Mouse (Mus musculus) MEL (cell line): ENCODE measurements at regions not wholly inside any gene's neighbourhood (a gene's known extent, or its start where the extent isn't known, plus 50 kb on each side); places are given as distances from the start of the nearest gene placed in this dataset.

ENCODE experiments used
- DNase-seq: peaks from one replicate; pipeline ENCODE4 v3.0.0; 2011; ENCODE audit warnings: low read depth, low spot score
- H3K27ac ChIP-seq: 2 replicates; pipeline ENCODE4 v1.5.1; 2012; ENCODE audit warnings: low read depth, mild to moderate bottlenecking, control low read depth, low read length, moderate library complexity; ENCODE audit not compliant: control insufficient read depth
- H3K27me3 ChIP-seq, 2 experiments: fragments of 150-350 bp in 1 of 2; sonication (generic) in 1 of 2; 2 replicates each; pipeline ENCODE4 v1.6.1; 2012; ENCODE audit warnings: low read length in 2 of 2, mild to moderate bottlenecking in 2 of 2, improper control_type of control experiment in 1 of 2, moderate library complexity in 1 of 2; ENCODE audit not compliant: insufficient read depth in 2 of 2, control insufficient read depth in 1 of 2
- H3K36me3 ChIP-seq, 2 experiments: 2 replicates each; pipeline ENCODE4 v1.6.1; 2012 to 2014; ENCODE audit warnings: low read length in 2 of 2, improper control_type of control experiment in 1 of 2, inconsistent platforms in 1 of 2, mild to moderate bottlenecking in 1 of 2; ENCODE audit not compliant: insufficient read depth in 2 of 2, control insufficient read depth in 1 of 2
- H3K4me1 ChIP-seq, 2 experiments: fragments of 150-350 bp in 1 of 2; sonication (generic) in 1 of 2; 2 replicates each; pipeline ENCODE4 v1.6.1; 2012; ENCODE audit warnings: low read length in 2 of 2, improper control_type of control experiment in 1 of 2, mild to moderate bottlenecking in 1 of 2; ENCODE audit not compliant: insufficient read depth in 2 of 2, control insufficient read depth in 1 of 2
- H3K4me3 ChIP-seq, 2 experiments: fragments of 150-350 bp in 1 of 2; sonication (generic) in 1 of 2; 2 replicates each; pipeline ENCODE4 v1.5.1; 2012; ENCODE audit warnings: low read depth in 2 of 2, low read length in 2 of 2, mild to moderate bottlenecking in 2 of 2, moderate library complexity in 2 of 2, control low read depth in 1 of 2, improper control_type of control experiment in 1 of 2; ENCODE audit not compliant: control insufficient read depth in 1 of 2, insufficient read depth in 1 of 2
- H3K79me2 ChIP-seq: 2 replicates; pipeline ENCODE4 v1.6.1; 2012; ENCODE audit warnings: mild to moderate bottlenecking, low read length, moderate library complexity; ENCODE audit not compliant: control insufficient read depth, poor library complexity, insufficient read depth
- H3K9ac ChIP-seq: 2 replicates; pipeline ENCODE4 v1.6.1; 2012; ENCODE audit warnings: low read depth, mild to moderate bottlenecking, control low read depth, low read length, moderate library complexity; ENCODE audit not compliant: control insufficient read depth, poor library complexity, severe bottlenecking
- H3K9me3 ChIP-seq: fragments of 150-350 bp; sonication (generic); replicated peaks from 2 replicates; pipeline ENCODE4 v1.6.1; 2012; ENCODE audit warnings: mild to moderate bottlenecking, low read length, improper control_type of control experiment, moderate library complexity; ENCODE audit not compliant: insufficient read depth
- CHD1 ChIP-seq: IDR thresholded peaks from 2 replicates; pipeline ENCODE4 v1.6.1; 2012; ENCODE audit warnings: low read depth, mild to moderate bottlenecking, inconsistent platforms, low read length, improper control_type of control experiment
- CHD2 ChIP-seq: IDR thresholded peaks from 2 replicates; pipeline ENCODE4 v1.6.1; 2011; ENCODE audit warnings: low read length, improper control_type of control experiment
- CTCF ChIP-seq, 3 experiments: IDR thresholded peaks in 2 of 3; conservative IDR thresholded peaks in 1 of 3; 2 replicates each; pipeline ENCODE4 v1.5.1; 2011 to 2012; ENCODE audit warnings: low read length in 3 of 3, low read depth in 2 of 3, mild to moderate bottlenecking in 2 of 3, improper control_type of control experiment in 1 of 3, inconsistent platforms in 1 of 3, mixed read lengths in 1 of 3, moderate library complexity in 1 of 3; ENCODE audit not compliant: control insufficient read depth in 1 of 3, insufficient read depth in 1 of 3, poor library complexity in 1 of 3, severe bottlenecking in 1 of 3
- ELF1 ChIP-seq: IDR thresholded peaks from 2 replicates; pipeline ENCODE4 v1.6.1; 2014; ENCODE audit warnings: low read depth, mild to moderate bottlenecking, inconsistent platforms, low read length, improper control_type of control experiment, moderate library complexity
- EP300 ChIP-seq, 2 experiments: IDR thresholded peaks; 2 replicates each; pipeline ENCODE4 v1.6.1; 2011; ENCODE audit warnings: improper control_type of control experiment in 2 of 2, low read length in 2 of 2, low read depth in 1 of 2, mild to moderate bottlenecking in 1 of 2
- GABPA ChIP-seq: IDR thresholded peaks from 2 replicates; pipeline ENCODE4 v1.6.1; 2012; ENCODE audit warnings: low read depth, mild to moderate bottlenecking, inconsistent platforms, low read length, improper control_type of control experiment, moderate library complexity
- HCFC1 ChIP-seq: IDR thresholded peaks from 2 replicates; pipeline ENCODE4 v1.6.1; 2012; ENCODE audit warnings: low read depth, mild to moderate bottlenecking, inconsistent platforms, low read length, improper control_type of control experiment, moderate library complexity
- KAT2A ChIP-seq: conservative IDR thresholded peaks from 2 replicates; pipeline ENCODE4 v1.6.1; 2012; ENCODE audit warnings: low read depth, low read length, improper control_type of control experiment, inconsistent platforms
- MAX ChIP-seq: IDR thresholded peaks from 2 replicates; pipeline ENCODE4 v1.6.1; 2011; ENCODE audit warnings: low read length, improper control_type of control experiment
- MAZ ChIP-seq: IDR thresholded peaks from 2 replicates; pipeline ENCODE4 v1.6.1; 2012; ENCODE audit warnings: low read depth, mild to moderate bottlenecking, inconsistent platforms, low read length, improper control_type of control experiment
- MEF2A ChIP-seq: IDR thresholded peaks from 2 replicates; pipeline ENCODE4 v1.6.1; 2014; ENCODE audit warnings: low read depth, mild to moderate bottlenecking, inconsistent platforms, low read length, improper control_type of control experiment; ENCODE audit not compliant: poor library complexity, insufficient replicate concordance, severe bottlenecking; ENCODE audit errors: extremely low read depth
- MXI1 ChIP-seq: IDR thresholded peaks from 2 replicates; pipeline ENCODE4 v1.6.1; 2011; ENCODE audit warnings: mild to moderate bottlenecking, low read depth, low read length, improper control_type of control experiment
- POLR2AphosphoS2 ChIP-seq: IDR thresholded peaks from 2 replicates; pipeline ENCODE4 v1.6.1; 2011; ENCODE audit warnings: low read length, improper control_type of control experiment
- POLR2AphosphoS5 ChIP-seq: IDR thresholded peaks from 2 replicates; pipeline ENCODE4 v1.6.1; 2012; ENCODE audit warnings: low read depth, borderline replicate concordance, mild to moderate bottlenecking, inconsistent platforms, low read length, moderate library complexity, mixed read lengths
- RAD21 ChIP-seq: IDR thresholded peaks from 2 replicates; pipeline ENCODE4 v1.6.1; 2011; ENCODE audit warnings: mild to moderate bottlenecking, low read depth, low read length, improper control_type of control experiment
- SMC3 ChIP-seq: IDR thresholded peaks from 2 replicates; pipeline ENCODE4 v1.6.1; 2011; ENCODE audit warnings: low read depth, low read length, improper control_type of control experiment
- TAL1 ChIP-seq: IDR thresholded peaks from 2 replicates; pipeline ENCODE4 v1.6.1; 2012; ENCODE audit warnings: mild to moderate bottlenecking, inconsistent platforms, low read length, moderate library complexity, mixed read lengths
- TBP ChIP-seq: IDR thresholded peaks from 2 replicates; pipeline ENCODE4 v1.8.0; 2011; ENCODE audit warnings: low read depth, low read length, improper control_type of control experiment
- UBTF ChIP-seq: IDR thresholded peaks from 2 replicates; pipeline ENCODE4 v1.6.1; 2012; ENCODE audit warnings: low read depth, mild to moderate bottlenecking, inconsistent platforms, low read length, improper control_type of control experiment, moderate library complexity, borderline replicate concordance; ENCODE audit not compliant: insufficient read depth
- USF1 ChIP-seq: IDR thresholded peaks from 2 replicates; pipeline ENCODE4 v1.6.1; 2014; ENCODE audit warnings: low read depth, mild to moderate bottlenecking, inconsistent platforms, low read length, improper control_type of control experiment, moderate library complexity
- ZMIZ1 ChIP-seq: IDR thresholded peaks from 2 replicates; pipeline ENCODE4 v1.6.1; 2012; ENCODE audit warnings: low read depth, mild to moderate bottlenecking, inconsistent platforms, low read length, improper control_type of control experiment, moderate library complexity

DNA sequence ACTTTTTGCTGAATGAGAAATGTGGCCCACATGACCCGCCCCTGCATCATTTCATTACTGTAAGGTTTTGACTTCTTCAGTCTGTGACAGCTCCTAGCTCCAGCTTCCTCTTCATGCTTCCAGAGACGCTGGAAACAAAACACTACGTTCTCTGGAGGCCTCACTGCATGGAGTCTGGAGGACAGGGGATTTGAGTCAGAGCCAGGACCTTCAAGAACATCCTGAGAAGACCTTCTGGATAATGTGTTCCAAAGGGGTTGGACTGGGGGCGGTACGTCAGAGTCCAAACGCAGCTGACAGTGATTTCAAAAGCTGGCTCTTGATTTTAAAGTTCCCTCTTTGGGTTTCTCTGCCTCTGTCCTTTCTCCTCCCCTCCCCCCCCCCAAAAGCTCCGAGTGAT, 108.5 kb downstream of the Dact1 start:
- H3K9me3 ChIP-seq: no peaks in the 10 kb centered on the region
- H3K79me2 ChIP-seq: no peaks in the 10 kb centered on the region
- no peaks in the 10 kb centered on the region for H3K27me3 ChIP-seq
- TF ChIP-seq TBP (no peak), MAZ (no peak), RAD21 (no peak), ELF1 (no peak), POLR2AphosphoS2 (no peak), MXI1 (no peak)
- no peaks in the 10 kb centered on the region for H3K36me3 ChIP-seq
- no peak for DNase-seq
- H3K9ac ChIP-seq: no peak overlapping the region
- H3K27ac ChIP-seq: no peak overlapping the region
- H3K4me3 ChIP-seq: no peak overlapping the region
- H3K4me1 ChIP-seq: no peaks in the 10 kb centered on the region

DNA sequence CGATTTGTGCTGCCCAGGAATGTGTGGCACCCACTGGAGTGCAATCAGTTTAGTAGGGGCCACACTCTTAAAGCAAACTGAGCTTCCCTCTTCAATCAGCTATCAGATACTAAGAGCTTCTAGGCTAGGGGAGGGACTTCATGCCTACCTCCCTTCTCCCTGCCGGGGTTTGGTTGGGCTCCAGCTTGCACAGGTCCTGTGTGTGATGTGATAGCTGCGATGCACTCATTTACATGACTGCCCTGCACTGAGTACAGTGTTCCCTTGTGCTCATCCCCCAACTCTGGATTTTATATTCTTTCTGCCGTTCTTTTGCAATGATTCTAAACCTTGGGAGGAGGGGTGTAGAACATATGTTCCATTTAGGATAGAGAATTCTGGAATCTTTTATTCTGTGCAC, 109.5 kb downstream of the Dact1 start:
- no peak for DNase-seq
- H3K9ac ChIP-seq: no peak overlapping the region
- no peaks in the 10 kb centered on the region for H3K9me3 ChIP-seq
- H3K36me3 ChIP-seq: no peaks in the 10 kb centered on the region
- H3K4me1 ChIP-seq: no peaks in the 10 kb centered on the region
- H3K27me3 ChIP-seq: no peaks in the 10 kb centered on the region
- TF ChIP-seq ZMIZ1 (no peak), SMC3 (no peak), UBTF (no peak), HCFC1 (no peak), GABPA (no peak), CTCF (IDR thresholded peaks at IDR 0.05 in 2 of 3, conservative IDR thresholded peaks at IDR 0.05 in 1 of 3; ENCODE audit: control insufficient read depth in 1 of 3, insufficient read depth in 1 of 3, low read depth in 2 of 3, low read length in 3 of 3, poor library complexity in 1 of 3, severe bottlenecking in 1 of 3) (no peak), CHD2 (no peak), ELF1 (no peak), POLR2AphosphoS5 (no peak)
- H3K79me2 ChIP-seq: no peaks in the 10 kb centered on the region
- no peak overlapping the region for H3K27ac ChIP-seq
- no peak overlapping the region for H3K4me3 ChIP-seq

DNA sequence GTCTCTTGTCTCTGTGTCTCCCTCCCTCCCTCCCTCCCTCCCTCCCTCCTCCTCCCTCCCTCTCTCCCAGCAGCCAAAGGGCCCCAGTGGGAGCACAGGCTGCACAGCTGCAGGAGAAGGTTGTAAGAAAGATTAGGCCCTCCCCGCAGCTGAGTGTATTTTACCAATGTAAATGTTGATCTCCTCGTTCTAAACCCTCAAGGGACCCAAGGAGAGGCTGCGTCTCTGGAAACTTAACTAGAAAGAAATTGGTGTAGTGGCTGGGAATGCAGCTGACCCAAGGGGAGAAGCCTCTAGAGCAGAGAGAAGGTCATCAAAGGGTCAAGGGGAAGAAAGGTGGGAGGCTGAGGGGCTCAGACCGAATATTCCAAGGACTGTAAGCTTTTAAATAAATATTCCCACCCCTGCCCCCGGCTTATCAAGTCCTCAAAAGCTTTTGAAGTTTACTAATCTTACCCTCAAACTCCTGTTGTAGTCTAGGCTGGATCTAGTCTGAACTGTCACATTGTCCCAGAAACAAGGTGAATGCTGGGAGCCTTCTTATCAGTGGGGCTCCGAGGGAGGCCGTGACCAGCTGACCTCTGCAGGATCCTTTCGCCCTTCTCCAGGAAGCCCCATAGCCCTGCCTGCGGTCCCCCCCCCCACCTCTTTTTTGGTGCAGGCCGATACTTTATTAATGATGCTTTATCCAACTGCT, 116.5 kb downstream of the Dact1 start:
- no peak for DNase-seq
- TF ChIP-seq POLR2AphosphoS5 (no peak), TAL1 (no peak), USF1 (no peak), EP300 (IDR thresholded peaks at IDR 0.05; ENCODE audit: low read depth in 1 of 2, low read length in 2 of 2) (no peak), CHD2 (no peak), KAT2A (no peak), CHD1 (no peak), MAX (no peak), MEF2A (no peak)

More for the DNA sequence above, 116.5 kb downstream of the Dact1 start:
- Histone ChIP-seq H3K9ac (no peak overlapping the region), H3K4me3 (no peak overlapping the region), H3K4me1 (no peaks in the 10 kb centered on the region), H3K27ac (no peak overlapping the region), H3K79me2 (no peaks in the 10 kb centered on the region), H3K27me3 (no peaks in the 10 kb centered on the region), H3K36me3 (no peaks in the 10 kb centered on the region), H3K9me3 (no peaks in the 10 kb centered on the region)
